Mouse (Mus musculus) lung, adult 2 months (tissue): ENCODE measurements around the gene Mad1l1. TPM values are rescaled to one million over a fixed set of nuclear protein-coding genes. Genes with fewer than 3 reads are reported as not detected.

Experiments
- DNase-seq: peaks from one replicate; pipeline ENCODE4 v3.0.0; 2022
- H3K4me1 ChIP-seq: fragments of 200-500 bp; 2 replicates; pipeline ENCODE4 v1.6.1; 2011; ENCODE audit warnings: low read length; ENCODE audit not compliant: control insufficient read depth, insufficient read depth
- H3K4me3 ChIP-seq: fragments of 200-500 bp; replicated peaks from 2 replicates; pipeline ENCODE3; 2011; ENCODE audit warnings: low read depth, mild to moderate bottlenecking, control low read depth, low read length; ENCODE audit errors: extremely low read depth
- CTCF ChIP-seq: fragments of 200-500 bp; IDR thresholded peaks from 2 replicates; pipeline ENCODE4 v1.5.1; 2011; ENCODE audit warnings: mild to moderate bottlenecking, low read length, control low read depth; ENCODE audit not compliant: insufficient read depth
- POLR2A ChIP-seq: fragments of 200-500 bp; IDR thresholded peaks from 2 replicates; pipeline ENCODE4 v1.6.1; 2011; ENCODE audit warnings: low read depth, mild to moderate bottlenecking, control low read depth, low read length, borderline replicate concordance; ENCODE audit errors: extremely low read depth
- WGBS: fragments of 180-500 bp; shearing (Covaris S2); methylation state at CpG from one replicate; pipeline ENCODE4 v1.1.7; 2018; 5-methylcytosine and 5-hydroxymethylcytosine counted together
- polyA plus RNA-seq: library from polyadenylated mRNA; depleted of rRNA; stranded (reverse); fragments of >200 nt; gene quantifications from 2 replicates; pipeline ENCODE4 v1.2.3, GENCODE M21; 2012

Mad1l1 gene
- polyA plus RNA-seq, 1 experiment: 21.6 TPM

GRCm38 (mm10) chr5:140226871-140227270, 94.5 kb downstream of the Mad1l1 start:
- DNase-seq: no peak
- Histone ChIP-seq H3K4me3 (no peak overlapping the region), H3K4me1 (no peaks in the 10 kb centered on the region)
- 88% methylated on average over 3 of the region's 3 CpGs for WGBS
- TF ChIP-seq POLR2A: no peak
- TF ChIP-seq CTCF: no peak

DNA sequence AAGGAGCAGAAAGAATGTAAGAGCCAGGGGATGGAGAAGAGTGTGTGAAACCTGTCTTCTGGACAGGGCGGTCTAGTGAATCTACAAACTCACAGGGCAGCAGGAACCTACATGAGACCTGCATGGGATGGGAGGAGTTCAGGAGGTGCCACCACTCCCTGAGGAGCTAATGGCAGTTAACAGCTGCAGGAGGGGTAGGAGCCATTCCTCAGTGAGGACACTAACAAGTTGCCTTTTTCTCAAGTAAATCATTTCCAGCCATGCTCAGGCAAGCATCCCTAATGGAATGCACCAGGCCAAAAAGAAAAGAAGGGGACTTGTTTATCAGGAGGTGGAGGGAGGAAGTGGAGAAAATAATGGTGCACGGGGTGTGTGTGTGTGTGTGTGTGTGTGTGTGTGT, 95.5 kb downstream of the Mad1l1 start:
- WGBS: 62% methylated on average over 2 of the region's 2 CpGs
- TF ChIP-seq POLR2A (no peak), CTCF (no peak)
- Histone ChIP-seq H3K4me3 (no peak overlapping the region), H3K4me1 (no peaks in the 10 kb centered on the region)
- no peak for DNase-seq

DNA sequence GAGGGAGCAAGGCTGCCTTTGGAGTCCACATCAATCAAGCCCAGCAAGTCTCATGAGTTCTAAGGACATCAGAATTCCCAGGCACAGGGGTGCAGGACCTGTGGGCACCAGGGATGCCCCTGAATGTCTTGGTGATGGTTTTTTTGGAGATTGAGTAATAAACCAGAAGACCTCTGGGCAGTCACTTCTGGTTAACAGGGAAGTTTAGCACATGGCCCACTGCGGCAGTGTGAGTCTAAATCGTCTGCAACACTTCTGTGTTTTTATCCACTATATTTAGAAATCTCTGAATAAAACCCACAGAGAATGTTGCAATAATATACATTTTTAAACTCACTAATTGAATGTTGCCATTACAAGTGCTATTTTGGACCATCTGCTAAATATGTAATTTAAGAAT, 96.2 kb downstream of the Mad1l1 start:
- no peaks in the 10 kb centered on the region for H3K4me1 ChIP-seq
- H3K4me3 ChIP-seq: no peak overlapping the region
- WGBS: 86% methylated on average over 2 of the region's 2 CpGs
- TF ChIP-seq CTCF (no peak), POLR2A (no peak)
- DNase-seq: no peak

DNA sequence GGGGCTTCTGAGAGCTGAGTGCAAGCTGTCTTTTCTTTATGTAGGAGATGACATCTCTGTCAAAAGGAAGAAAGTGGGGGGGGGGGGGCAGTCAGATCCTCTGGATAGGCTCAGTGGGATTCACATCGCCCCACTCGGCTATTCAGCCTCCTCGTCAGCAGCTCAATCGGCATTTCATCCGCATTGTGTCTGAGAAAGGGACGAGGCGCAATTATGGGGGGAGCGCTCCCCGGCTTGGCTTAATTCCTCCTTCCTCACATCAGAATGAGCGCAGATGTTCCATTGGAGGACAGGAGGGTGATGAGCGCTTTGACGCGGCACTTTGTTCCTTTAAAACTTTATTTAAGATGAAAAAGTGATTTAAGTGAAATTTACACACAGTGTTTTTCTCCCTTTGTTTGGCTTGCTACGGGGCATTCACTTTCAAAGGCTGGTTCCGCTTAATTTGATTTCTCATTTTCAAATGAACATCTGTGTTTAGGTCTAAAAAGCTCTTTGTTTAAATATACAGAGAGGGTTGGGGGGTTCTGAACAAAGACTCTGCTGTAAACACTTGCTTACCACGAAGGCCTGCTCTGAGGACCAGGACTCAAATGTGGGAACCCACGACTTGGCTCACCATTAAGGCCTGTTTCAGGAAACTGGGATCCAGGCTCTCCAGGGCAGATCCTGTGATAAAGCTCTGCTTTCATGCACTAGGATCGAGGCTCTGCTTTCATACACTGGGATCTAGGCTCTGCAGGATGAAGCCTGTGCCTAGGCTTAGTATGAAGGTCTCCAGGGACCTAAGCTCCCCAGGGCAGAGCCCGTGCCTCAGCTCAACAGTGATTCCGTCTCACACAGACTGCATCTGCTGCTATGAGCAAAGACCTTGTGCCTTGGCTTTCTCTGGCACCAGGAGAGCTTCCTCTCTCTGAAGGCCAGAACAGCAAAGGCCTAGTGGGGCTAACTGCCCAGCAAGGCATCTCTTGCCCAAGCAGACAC, 98.0 kb downstream of the Mad1l1 start:
- DNase-seq: no peak
- no peak overlapping the region for H3K4me3 ChIP-seq
- WGBS: 91% methylated on average over 20 of the region's 20 CpGs
- TF ChIP-seq CTCF (no peak), POLR2A (no peak)
- H3K4me1 ChIP-seq: no peaks in the 10 kb centered on the region

DNA sequence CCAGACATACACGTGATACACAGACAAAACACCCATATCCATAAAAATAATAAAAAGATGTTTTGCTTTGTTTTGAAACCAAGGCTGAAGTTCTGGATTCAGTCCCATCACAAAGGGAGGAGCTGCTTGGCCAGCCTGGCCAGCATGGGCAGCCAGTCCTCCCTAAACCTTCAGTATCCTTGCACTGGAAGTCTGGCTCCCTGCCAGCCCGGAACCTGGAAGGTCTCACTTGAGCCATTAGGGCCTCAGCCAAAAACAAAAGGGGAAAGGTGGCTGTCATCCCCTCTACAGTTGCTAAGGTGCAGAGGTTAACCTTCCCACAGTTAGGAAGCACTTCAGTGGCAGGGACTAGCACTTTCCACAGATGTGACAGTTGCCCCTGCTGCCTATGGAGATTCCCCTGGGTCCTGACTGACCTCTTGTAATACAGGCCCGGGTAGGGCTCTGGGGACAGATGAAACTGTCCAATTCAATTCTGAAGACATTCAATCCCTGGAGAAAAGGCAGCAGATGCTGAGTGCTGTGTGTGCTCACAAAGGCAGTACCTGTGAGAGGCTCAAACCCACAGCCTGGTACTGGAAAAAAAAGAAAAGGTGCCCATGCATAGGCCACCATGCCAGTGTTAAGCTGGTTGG, 100.2 kb downstream of the Mad1l1 start:
- Histone ChIP-seq H3K4me1 (no peaks in the 10 kb centered on the region), H3K4me3 (no peak overlapping the region)
- no peak for TF ChIP-seq POLR2A
- no peak for TF ChIP-seq CTCF
- WGBS: 63% methylated on average over 3 of the region's 3 CpGs
- DNase-seq: no peak

DNA sequence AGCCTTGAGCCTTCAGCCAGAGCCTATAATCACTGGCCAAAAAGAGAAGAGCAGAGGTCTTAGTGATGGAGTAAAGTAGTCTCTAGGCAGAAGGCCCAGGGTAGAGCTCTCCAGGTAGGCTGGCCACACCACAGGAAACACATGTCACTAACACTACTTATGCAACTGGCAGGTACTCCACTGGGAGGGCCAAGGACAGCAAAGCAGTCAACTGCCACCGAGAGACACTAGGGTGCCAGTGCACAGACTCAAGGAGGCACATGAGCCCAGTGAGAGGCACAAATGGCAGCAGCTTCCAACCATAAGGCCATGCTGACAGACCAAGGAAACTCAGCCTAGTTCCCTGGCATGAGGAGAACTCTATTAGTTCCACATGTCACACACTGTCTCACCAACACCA, 102.1 kb downstream of the Mad1l1 start:
- WGBS: 62% methylated on average over 1 of the region's 1 CpGs
- H3K4me3 ChIP-seq: no peak overlapping the region
- DNase-seq: no peak
- TF ChIP-seq POLR2A (no peak), CTCF (no peak)
- no peaks in the 10 kb centered on the region for H3K4me1 ChIP-seq

DNA sequence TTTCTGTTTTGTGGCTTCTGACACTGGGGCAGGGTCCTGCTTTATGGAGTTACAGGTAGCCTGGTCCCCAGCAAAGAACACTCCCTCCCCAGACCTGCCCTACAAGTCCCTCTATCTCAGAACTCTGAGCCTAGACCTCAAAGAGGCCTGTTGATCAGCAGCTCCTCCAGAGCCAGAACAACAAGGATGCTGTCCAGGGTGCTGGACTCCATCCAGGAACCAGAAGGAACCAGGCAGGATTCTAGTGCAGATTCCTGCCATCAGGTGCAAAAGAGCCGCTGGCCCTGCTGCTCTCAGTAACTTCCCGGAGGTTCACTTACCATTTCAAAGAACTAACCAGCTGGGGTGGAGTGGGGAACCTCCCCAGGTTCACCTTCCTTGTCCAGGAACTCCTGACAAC, 103.5 kb downstream of the Mad1l1 start:
- 41% methylated on average over 2 of the region's 2 CpGs for WGBS
- TF ChIP-seq CTCF (no peak), POLR2A (no peak)
- Histone ChIP-seq H3K4me1 (no peaks in the 10 kb centered on the region), H3K4me3 (no peak overlapping the region)
- no peak for DNase-seq

DNA sequence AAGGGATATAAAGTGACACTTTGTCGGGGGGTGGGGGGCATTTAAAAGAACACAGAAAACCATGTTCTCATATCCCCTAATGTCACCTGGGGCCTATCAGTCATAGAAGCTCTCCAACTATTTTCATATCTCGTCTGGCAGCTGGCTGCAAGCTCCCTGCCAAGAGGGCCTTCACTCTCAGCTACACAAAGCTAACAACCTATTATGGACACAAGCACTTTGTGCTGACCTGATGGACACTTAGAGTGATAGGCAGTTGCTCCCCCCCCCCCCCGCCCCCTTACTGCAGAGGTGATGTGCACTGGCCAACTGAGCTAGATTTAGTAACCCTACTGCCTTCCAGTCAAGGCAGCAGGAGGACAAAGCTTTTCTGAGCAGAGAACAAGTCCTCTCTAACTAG, 104.3 kb downstream of the Mad1l1 start:
- DNase-seq: no peak
- H3K4me3 ChIP-seq: no peak overlapping the region
- no peak for TF ChIP-seq POLR2A
- no peak for TF ChIP-seq CTCF
- no peaks in the 10 kb centered on the region for H3K4me1 ChIP-seq
- WGBS: 83% methylated on average over 3 of the region's 3 CpGs

DNA sequence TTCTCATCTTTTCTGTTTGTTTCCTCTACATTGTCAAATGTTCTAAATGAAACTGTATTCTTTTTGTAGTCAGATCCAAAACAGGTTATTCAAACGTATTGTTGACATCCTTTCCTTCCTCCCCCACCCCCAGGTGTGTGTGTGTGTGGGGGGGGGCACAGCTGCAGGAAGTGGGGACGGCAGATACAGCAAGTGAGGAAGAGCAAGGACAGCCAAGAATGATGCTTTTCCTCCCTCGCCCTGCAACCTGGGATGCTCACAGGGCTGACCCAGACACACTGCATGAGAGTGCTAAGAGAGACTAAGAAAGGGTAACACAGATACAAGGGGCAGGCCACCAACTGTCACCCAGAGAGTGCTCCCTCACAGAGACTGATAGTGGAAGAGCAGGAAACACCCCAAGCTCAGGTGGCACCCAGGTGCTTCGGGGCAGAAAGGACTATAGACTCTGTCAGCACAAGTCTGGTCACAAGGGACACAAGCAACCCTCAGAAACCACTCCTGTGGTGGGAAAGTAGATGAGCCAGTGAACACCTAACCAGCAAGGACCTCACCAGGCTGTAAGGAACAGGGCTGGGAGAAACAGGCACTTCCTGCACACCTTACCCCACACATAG, 105.8 kb downstream of the Mad1l1 start:
- TF ChIP-seq POLR2A (no peak), CTCF (no peak)
- no peaks in the 10 kb centered on the region for H3K4me1 ChIP-seq
- no peak for DNase-seq
- no peak overlapping the region for H3K4me3 ChIP-seq
- 54% methylated on average over 4 of the region's 4 CpGs for WGBS

GRCm38 (mm10) chr5:140213001-140213400, 108.4 kb downstream of the Mad1l1 start:
- WGBS: 83% methylated on average over 4 of the region's 4 CpGs
- Histone ChIP-seq H3K4me1 (peaks cover 11% of the 10 kb centered on the region), H3K4me3 (no peak overlapping the region)
- no peak for DNase-seq
- no peak for TF ChIP-seq POLR2A
- TF ChIP-seq CTCF: no peak
